ENCODE assay signal across 7 mouse cellular contexts in genomic region chr2:91182016-91182404, GRCm38 (mm10). TPM values are rescaled to one million over a fixed set of nuclear protein-coding genes. Genes with fewer than 3 reads are reported as not detected.
A peak's percentile ranks its signal among the peaks of the same experiment; 100 is the strongest.
DNase-seq lines count a peak whose midpoint lies in the region; ATAC-seq and TF ChIP-seq lines count a peak whose summit lies in the region.

No protein-coding gene starts in this region.

- H3K9ac ChIP-seq in lung, embryonic 14.5 days, result peak overlapping the region; percentile 65; the same call in 1 of the 2 replicates
- peak overlapping the region; percentile 68 for H3K9ac ChIP-seq in embryonic facial prominence, embryonic 11.5 days (replicated peaks; ENCODE audit: low read length)
- peak overlapping the region; percentile 73; the same call in 1 of the 2 replicates for H3K9ac ChIP-seq in intestine, postnatal 0 days (ENCODE audit: low read depth, low read length)
- H3K9ac ChIP-seq in neural tube, embryonic 13.5 days, result peak overlapping the region; percentile 88

- H3K27ac ChIP-seq in lung, embryonic 14.5 days (ENCODE audit: low read depth), result no peak overlapping the region
- H3K27ac ChIP-seq in bone marrow macrophage, adult 2 months (ENCODE audit: insufficient read depth, low read depth, low read length), result peak overlapping the region; percentile 99; the same call in 1 of the 2 replicates
- no peak overlapping the region for H3K27ac ChIP-seq in embryonic facial prominence, embryonic 11.5 days (replicated peaks; ENCODE audit: low read depth, low read length)
- H3K27ac ChIP-seq in intestine, postnatal 0 days (ENCODE audit: low read depth, low read length), result no peak overlapping the region
- H3K27ac ChIP-seq in neural tube, embryonic 13.5 days (replicated peaks), result peak overlapping the region; percentile 93

- H3K9me3 ChIP-seq in lung, embryonic 14.5 days (ENCODE audit: low read depth, low read length), result no peaks in the 10 kb centered on the region
- H3K9me3 ChIP-seq in embryonic facial prominence, embryonic 11.5 days (replicated peaks; ENCODE audit: control insufficient read depth, low read length), result no peaks in the 10 kb centered on the region
- no peaks in the 10 kb centered on the region for H3K9me3 ChIP-seq in intestine, postnatal 0 days (ENCODE audit: control insufficient read depth)
- no peaks in the 10 kb centered on the region for H3K9me3 ChIP-seq in neural tube, embryonic 13.5 days

- no peaks in the 10 kb centered on the region for H3K27me3 ChIP-seq in lung, embryonic 14.5 days (ENCODE audit: insufficient read depth, low read length)
- no peaks in the 10 kb centered on the region for H3K27me3 ChIP-seq in embryonic facial prominence, embryonic 11.5 days (ENCODE audit: control insufficient read depth, insufficient read depth, low read length)
- no peaks in the 10 kb centered on the region for H3K27me3 ChIP-seq in intestine, postnatal 0 days (replicated peaks; ENCODE audit: control insufficient read depth, insufficient read depth, low read length)
- H3K27me3 ChIP-seq in neural tube, embryonic 13.5 days, result no peaks in the 10 kb centered on the region

- no peak for DNase-seq in lung, embryonic 14.5 days
- no peak for DNase-seq in lung, postnatal 36 days
- no peak for DNase-seq in embryonic facial prominence, embryonic 11.5 days (ENCODE audit: low spot score)
- DNase-seq in gastrocnemius, adult 18-20 months (ENCODE audit: low spot score), result no peak

- 12% methylated on average over 8 of the region's 8 CpGs for WGBS in lung, embryonic 14.5 days
- WGBS in embryonic facial prominence, embryonic 11.5 days, result 17% methylated on average over 8 of the region's 8 CpGs
- 12% methylated on average over 8 of the region's 8 CpGs for WGBS in intestine, postnatal 0 days
- whole genome bisulfite sequencing in neural tube, embryonic 13.5 days, result 11% methylated on average over 8 of the region's 8 CpGs

- peak overlapping the region; percentile 85 for H3K4me3 ChIP-seq in lung, embryonic 14.5 days (ENCODE audit: low read depth, low read length)
- H3K4me3 ChIP-seq in bone marrow macrophage, adult 2 months (ENCODE audit: insufficient read depth, low read length), result peak overlapping the region; percentile 82
- H3K4me3 ChIP-seq in embryonic facial prominence, embryonic 11.5 days (ENCODE audit: low read depth, low read length), result peak overlapping the region; percentile 87
- peak overlapping the region; percentile 93 for H3K4me3 ChIP-seq in intestine, postnatal 0 days (ENCODE audit: low read depth, low read length)
- peak overlapping the region; percentile 84 for H3K4me3 ChIP-seq in neural tube, embryonic 13.5 days

- no peak for TF ChIP-seq POLR2A in bone marrow macrophage, adult 2 months (IDR thresholded peaks at IDR 0.05; ENCODE audit: borderline replicate concordance, low read depth, low read length)

- peak overlapping the region; percentile 70 for H3K4me2 ChIP-seq in lung, embryonic 14.5 days
- H3K4me2 ChIP-seq in embryonic facial prominence, embryonic 11.5 days (ENCODE audit: low read depth, low read length), result peak overlapping the region; percentile 78
- H3K4me2 ChIP-seq in intestine, postnatal 0 days (replicated peaks; ENCODE audit: low read depth), result peak overlapping the region; percentile 98
- peak overlapping the region; percentile 87 for H3K4me2 ChIP-seq in neural tube, embryonic 13.5 days

- no peak for TF ChIP-seq CTCF in lung, embryonic 14.5 days (IDR thresholded peaks at IDR 0.05; ENCODE audit: low read depth)
- TF ChIP-seq CTCF in bone marrow macrophage, adult 2 months (IDR thresholded peaks at IDR 0.05; ENCODE audit: low read depth, low read length), result no peak
- no peak for TF ChIP-seq CTCF in intestine, postnatal 0 days (IDR thresholded peaks at IDR 0.05; ENCODE audit: low read depth)

- no peaks in the 10 kb centered on the region for H3K36me3 ChIP-seq in lung, embryonic 14.5 days (ENCODE audit: insufficient read depth)
- H3K36me3 ChIP-seq in embryonic facial prominence, embryonic 11.5 days (replicated peaks; ENCODE audit: control insufficient read depth, insufficient read depth, low read depth, low read length), result no peaks in the 10 kb centered on the region
- no peaks in the 10 kb centered on the region; the same call in 1 of the 2 replicates for H3K36me3 ChIP-seq in intestine, postnatal 0 days (ENCODE audit: control insufficient read depth, insufficient read depth)
- peaks cover 19% of the 10 kb centered on the region for H3K36me3 ChIP-seq in neural tube, embryonic 13.5 days

- peaks cover 5% of the 10 kb centered on the region; the same call in 1 of the 2 replicates for H3K4me1 ChIP-seq in lung, embryonic 14.5 days (ENCODE audit: insufficient read depth)
- peaks cover 21% of the 10 kb centered on the region for H3K4me1 ChIP-seq in bone marrow macrophage, adult 2 months (ENCODE audit: control insufficient read depth, insufficient read depth, low read length)
- H3K4me1 ChIP-seq in embryonic facial prominence, embryonic 11.5 days (ENCODE audit: control insufficient read depth, insufficient read depth, low read length), result no peaks in the 10 kb centered on the region
- H3K4me1 ChIP-seq in intestine, postnatal 0 days (replicated peaks; ENCODE audit: control insufficient read depth, insufficient read depth, low read length), result no peaks in the 10 kb centered on the region; the same call in 1 of the 2 replicates
- H3K4me1 ChIP-seq in neural tube, embryonic 13.5 days (replicated peaks), result peaks cover 33% of the 10 kb centered on the region

- no peak for ATAC-seq in lung, embryonic 14.5 days (ENCODE audit: insufficient read depth)
- no peak for ATAC-seq in embryonic facial prominence, embryonic 11.5 days (replicated peaks; ENCODE audit: insufficient number of reproducible peaks, low FRiP score, low TSS enrichment, low read depth)
- no peak for ATAC-seq in intestine, postnatal 0 days
- ATAC-seq in neural tube, embryonic 13.5 days (ENCODE audit: low read depth), result no peak

RNA-seq across cellular contexts. Expression of gene Madd, which starts 1.6 kb away (rescaled TPM):
- polyA plus RNA-seq in lung, embryonic 14.5 days (2014; fragmentation: Nextera tagmentation; extraction: Ambion mirVana), result 7.6 and 8.6 TPM in 2 replicates
- polyA plus RNA-seq in bone marrow macrophage, adult 2 months (2012; ENCODE audit: insufficient read depth, insufficient read length, missing spikeins), result 82.1 and 88.6 TPM in 2 replicates
- polyA plus RNA-seq in embryonic facial prominence, embryonic 11.5 days (2014; fragmentation: Nextera tagmentation; extraction: Ambion mirVana), result 7.9 and 8.0 TPM in 2 replicates
- 3.1 and 4.7 TPM in 2 replicates for polyA plus RNA-seq in intestine, postnatal 0 days (2015; fragmentation: Nextera tagmentation; extraction: Ambion mirVana)
- polyA plus RNA-seq in neural tube, embryonic 13.5 days (2015; fragmentation: Nextera tagmentation; extraction: Ambion mirVana), result 47.3 and 51.6 TPM in 2 replicates
- 1 to 10 TPM; 3.1 to 3.3 TPM for total RNA-seq in gastrocnemius, adult 18-20 months (2021)

RNA-seq across cellular contexts. Expression of gene Nr1h3, which starts 20.6 kb away (rescaled TPM):
- 14.2 and 15.7 TPM in 2 replicates for polyA plus RNA-seq in lung, embryonic 14.5 days (2014; fragmentation: Nextera tagmentation; extraction: Ambion mirVana)
- 12.7 and 15.9 TPM in 2 replicates for polyA plus RNA-seq in bone marrow macrophage, adult 2 months (2012; ENCODE audit: insufficient read depth, insufficient read length, missing spikeins)
- polyA plus RNA-seq in embryonic facial prominence, embryonic 11.5 days (2014; fragmentation: Nextera tagmentation; extraction: Ambion mirVana), result 0.91 and 0.95 TPM in 2 replicates
- polyA plus RNA-seq in intestine, postnatal 0 days (2015; fragmentation: Nextera tagmentation; extraction: Ambion mirVana), result 22.7 TPM in 2 replicates
- 1.1 and 1.5 TPM in 2 replicates for polyA plus RNA-seq in neural tube, embryonic 13.5 days (2015; fragmentation: Nextera tagmentation; extraction: Ambion mirVana)
- 10 to 100 TPM; 22.2 to 24.1 TPM for total RNA-seq in gastrocnemius, adult 18-20 months (2021)

RNA-seq across cellular contexts. Expression of gene Acp2, which starts 20.7 kb away (rescaled TPM):
- 33.8 and 34.3 TPM in 2 replicates for polyA plus RNA-seq in lung, embryonic 14.5 days (2014; fragmentation: Nextera tagmentation; extraction: Ambion mirVana)
- 141 and 149 TPM in 2 replicates for polyA plus RNA-seq in bone marrow macrophage, adult 2 months (2012; ENCODE audit: insufficient read depth, insufficient read length, missing spikeins)
- polyA plus RNA-seq in embryonic facial prominence, embryonic 11.5 days (2014; fragmentation: Nextera tagmentation; extraction: Ambion mirVana), result 31.1 and 37.2 TPM in 2 replicates
- 20.4 and 20.5 TPM in 2 replicates for polyA plus RNA-seq in intestine, postnatal 0 days (2015; fragmentation: Nextera tagmentation; extraction: Ambion mirVana)
- 37.2 and 43.3 TPM in 2 replicates for polyA plus RNA-seq in neural tube, embryonic 13.5 days (2015; fragmentation: Nextera tagmentation; extraction: Ambion mirVana)
- total RNA-seq in gastrocnemius, adult 18-20 months (2021), result 10 to 100 TPM; 11.7 to 13.5 TPM

RNA-seq across cellular contexts. Expression of gene Ddb2, which starts 54.8 kb away (rescaled TPM):
- polyA plus RNA-seq in lung, embryonic 14.5 days (2014; fragmentation: Nextera tagmentation; extraction: Ambion mirVana), result 14.6 and 17.3 TPM in 2 replicates
- polyA plus RNA-seq in bone marrow macrophage, adult 2 months (2012; ENCODE audit: insufficient read depth, insufficient read length, missing spikeins), result 12.6 and 13.1 TPM in 2 replicates
- polyA plus RNA-seq in embryonic facial prominence, embryonic 11.5 days (2014; fragmentation: Nextera tagmentation; extraction: Ambion mirVana), result 11.4 and 12.6 TPM in 2 replicates
- polyA plus RNA-seq in intestine, postnatal 0 days (2015; fragmentation: Nextera tagmentation; extraction: Ambion mirVana), result 4.4 and 6.1 TPM in 2 replicates
- polyA plus RNA-seq in neural tube, embryonic 13.5 days (2015; fragmentation: Nextera tagmentation; extraction: Ambion mirVana), result 11.7 and 14.1 TPM in 2 replicates
- total RNA-seq in gastrocnemius, adult 18-20 months (2021), result 1 to 10 TPM; 2.9 TPM

Comparison
In these comparisons a context has a peak if more than half of its experiments do, and no peak if none do; other contexts are left out.
1. H3K27ac ChIP-seq: peak in bone marrow macrophage, adult 2 months (single experiment) and neural tube, embryonic 13.5 days (single experiment); none in lung, embryonic 14.5 days (single experiment), embryonic facial prominence, embryonic 11.5 days (single experiment) and intestine, postnatal 0 days (single experiment).
2. Peak in every context shown above with its lines, with median percentiles within 50 percentile points of each other: H3K4me2 ChIP-seq, H3K4me3 ChIP-seq and H3K9ac ChIP-seq.